Mouse (Mus musculus) forebrain, embryonic 16.5 days (tissue): ENCODE data around the gene Nsun7. TPM values are rescaled to one million over a fixed set of nuclear protein-coding genes. Genes with fewer than 3 reads are reported as not detected.

Experiments used
- ATAC-seq: fragments of 200-750 bp; cut with Nextera tagmentation; 2 replicates; pipeline ENCODE4 v1.8.0; 2017; ENCODE audit warnings: mild to moderate bottlenecking, moderate library complexity
- H3K27ac ChIP-seq: fragments of 300-500 bp; sonication (generic); 2 replicates; pipeline ENCODE4 v1.5.1; 2014; ENCODE audit warnings: low read length, control low read depth
- H3K27me3 ChIP-seq: fragments of 300-500 bp; sonication (generic); replicated peaks from 2 replicates; pipeline ENCODE4 v1.6.1; 2014; ENCODE audit warnings: low read length; ENCODE audit not compliant: control insufficient read depth, insufficient read depth
- H3K36me3 ChIP-seq: fragments of 300-500 bp; sonication (generic); 2 replicates; pipeline ENCODE4 v1.6.1; 2014; ENCODE audit not compliant: control insufficient read depth, insufficient read depth
- H3K4me1 ChIP-seq: fragments of 300-500 bp; sonication (generic); replicated peaks from 2 replicates; pipeline ENCODE4 v1.6.1; 2014; ENCODE audit warnings: low read length; ENCODE audit not compliant: control insufficient read depth, insufficient read depth
- H3K4me2 ChIP-seq: fragments of 300-500 bp; sonication (generic); 2 replicates; pipeline ENCODE4 v1.6.1; 2014; ENCODE audit warnings: mild to moderate bottlenecking, low read length, control low read depth
- H3K4me3 ChIP-seq: fragments of 300-500 bp; sonication (generic); replicated peaks from 2 replicates; pipeline ENCODE4 v1.5.1; 2014; ENCODE audit warnings: mild to moderate bottlenecking, low read length, control low read depth
- H3K9ac ChIP-seq: fragments of 300-500 bp; sonication (generic); replicated peaks from 2 replicates; pipeline ENCODE4 v1.6.1; 2014; ENCODE audit warnings: low read depth, low read length, control low read depth
- H3K9me3 ChIP-seq: fragments of 300-500 bp; sonication (generic); 2 replicates; pipeline ENCODE4 v1.6.1; 2016; ENCODE audit warnings: low read length; ENCODE audit not compliant: control insufficient read depth
- WGBS: fragments of 180-500 bp; shearing (Covaris S2); extraction: QIAGEN DNeasy Blood & Tissue Kit; methylation state at CpG from one replicate; pipeline ENCODE4 v1.1.7; 2014; 5-methylcytosine and 5-hydroxymethylcytosine counted together
- polyA plus RNA-seq: library from polyadenylated mRNA; unstranded; fragments of >200 nt; fragmentation: Nextera tagmentation; extraction: Ambion mirVana; gene quantifications from 2 replicates; pipeline ENCODE4 v1.2.1, GENCODE M21; 2015

Nsun7 gene
- polyA plus RNA-seq, result 1.8 and 3.2 TPM in 2 replicates

- Histone ChIP-seq H3K27ac (peak within 1 kb of the TSS; percentile 46; the same call in 1 of the 2 replicates), H3K4me1 (peaks cover 7% of the 10 kb centered on the region), H3K4me3 (peak within 1 kb of the TSS; percentile 69), H3K4me2 (peak within 1 kb of the TSS; percentile 79), H3K27me3 (no peaks in the 10 kb centered on the region), H3K36me3 (no peaks in the 10 kb centered on the region), H3K9ac (peak within 1 kb of the TSS; percentile 76), H3K9me3 (no peaks in the 10 kb centered on the region)
- WGBS, result 1% methylated on average over 44 of the region's 44 CpGs
- peak; percentile 90 for ATAC-seq
Measured at GRCm38 (mm10) chr5:66259756-66260448, at the start of gene Nsun7. TSS of gene Nsun7 (plus strand) at chr5:66259897.

GRCm38 (mm10) chr5:66214395-66214935, 45.2 kb upstream of the Nsun7 start:
- H3K27ac ChIP-seq, result no peak overlapping the region
- H3K36me3 ChIP-seq, result no peaks in the 10 kb centered on the region
- ATAC-seq, result no peak
- no peak overlapping the region for H3K4me3 ChIP-seq
- H3K4me2 ChIP-seq, result no peak overlapping the region
- 51% methylated on average over 7 of the region's 7 CpGs for WGBS
- H3K4me1 ChIP-seq, result peaks cover 13% of the 10 kb centered on the region
- H3K9me3 ChIP-seq, result no peaks in the 10 kb centered on the region
- H3K27me3 ChIP-seq, result no peaks in the 10 kb centered on the region
- H3K9ac ChIP-seq, result no peak overlapping the region

GRCm38 (mm10) chr5:66215569-66216277, 44.0 kb upstream of the Nsun7 start:
- ATAC-seq, result no peak
- Histone ChIP-seq H3K9ac (no peak overlapping the region), H3K4me2 (no peak overlapping the region), H3K4me1 (peaks cover 22% of the 10 kb centered on the region), H3K27me3 (no peaks in the 10 kb centered on the region), H3K4me3 (no peak overlapping the region), H3K36me3 (no peaks in the 10 kb centered on the region), H3K27ac (no peak overlapping the region), H3K9me3 (no peaks in the 10 kb centered on the region)
- 79% methylated on average over 10 of the region's 10 CpGs for WGBS

- Histone ChIP-seq H3K36me3 (no peaks in the 10 kb centered on the region), H3K4me2 (no peak overlapping the region), H3K4me3 (no peak overlapping the region), H3K9me3 (no peaks in the 10 kb centered on the region), H3K9ac (no peak overlapping the region), H3K27me3 (no peaks in the 10 kb centered on the region), H3K27ac (no peak overlapping the region), H3K4me1 (peaks cover 22% of the 10 kb centered on the region)
- WGBS, result 58% methylated on average over 6 of the region's 6 CpGs
- no peak; the same call in 1 of the 2 replicates for ATAC-seq
Measured at GRCm38 (mm10) chr5:66219692-66220091, 40.0 kb upstream of the Nsun7 start.

GRCm38 (mm10) chr5:66220620-66221019, 39.1 kb upstream of the Nsun7 start:
- Histone ChIP-seq H3K9me3 (no peaks in the 10 kb centered on the region), H3K27me3 (no peaks in the 10 kb centered on the region), H3K4me3 (no peak overlapping the region), H3K27ac (no peak overlapping the region), H3K4me2 (no peak overlapping the region), H3K36me3 (no peaks in the 10 kb centered on the region), H3K9ac (no peak overlapping the region), H3K4me1 (peaks cover 22% of the 10 kb centered on the region)
- WGBS, result 82% methylated on average over 9 of the region's 9 CpGs
- no peak for ATAC-seq

GRCm38 (mm10) chr5:66222916-66223315, 36.8 kb upstream of the Nsun7 start:
- 91% methylated on average over 15 of the region's 15 CpGs for WGBS
- H3K9ac ChIP-seq, result no peak overlapping the region
- H3K4me3 ChIP-seq, result no peak overlapping the region
- no peaks in the 10 kb centered on the region for H3K9me3 ChIP-seq
- no peak overlapping the region for H3K4me2 ChIP-seq
- no peak overlapping the region for H3K27ac ChIP-seq
- H3K4me1 ChIP-seq, result peaks cover 22% of the 10 kb centered on the region
- no peaks in the 10 kb centered on the region for H3K36me3 ChIP-seq
- H3K27me3 ChIP-seq, result no peaks in the 10 kb centered on the region
- ATAC-seq, result no peak

GRCm38 (mm10) chr5:66226526-66226925, 33.2 kb upstream of the Nsun7 start:
- Histone ChIP-seq H3K27ac (no peak overlapping the region), H3K4me3 (no peak overlapping the region), H3K9me3 (no peaks in the 10 kb centered on the region), H3K9ac (no peak overlapping the region), H3K27me3 (no peaks in the 10 kb centered on the region), H3K4me1 (no peaks in the 10 kb centered on the region), H3K4me2 (no peak overlapping the region), H3K36me3 (no peaks in the 10 kb centered on the region)
- WGBS, result 89% methylated on average over 7 of the region's 7 CpGs
- no peak for ATAC-seq

GRCm38 (mm10) chr5:66231660-66232269, 27.9 kb upstream of the Nsun7 start:
- WGBS, result 78% methylated on average over 8 of the region's 8 CpGs
- no peaks in the 10 kb centered on the region for H3K4me1 ChIP-seq
- no peaks in the 10 kb centered on the region for H3K27me3 ChIP-seq
- ATAC-seq, result no peak
- no peak overlapping the region for H3K27ac ChIP-seq
- H3K36me3 ChIP-seq, result no peaks in the 10 kb centered on the region
- no peaks in the 10 kb centered on the region for H3K9me3 ChIP-seq
- H3K4me3 ChIP-seq, result no peak overlapping the region
- H3K9ac ChIP-seq, result no peak overlapping the region
- H3K4me2 ChIP-seq, result no peak overlapping the region

- no peak overlapping the region for H3K27ac ChIP-seq
- H3K4me1 ChIP-seq, result no peaks in the 10 kb centered on the region
- H3K9ac ChIP-seq, result no peak overlapping the region
- H3K9me3 ChIP-seq, result no peaks in the 10 kb centered on the region
- WGBS, result 55% methylated on average over 3 of the region's 3 CpGs
- no peak overlapping the region for H3K4me3 ChIP-seq
- H3K27me3 ChIP-seq, result no peaks in the 10 kb centered on the region
- H3K4me2 ChIP-seq, result no peak overlapping the region
- no peak for ATAC-seq
- H3K36me3 ChIP-seq, result no peaks in the 10 kb centered on the region
Measured at GRCm38 (mm10) chr5:66232456-66232855, 27.2 kb upstream of the Nsun7 start.
